Mouse (Mus musculus) urinary bladder, postnatal 25 days (tissue): Measurements from ENCODE around the gene Trim47.

Source experiments
- DNase-seq: peaks from one replicate; pipeline ENCODE4 v3.0.0; 2022; ENCODE audit warnings: low spot score

Gene Trim47

DNA sequence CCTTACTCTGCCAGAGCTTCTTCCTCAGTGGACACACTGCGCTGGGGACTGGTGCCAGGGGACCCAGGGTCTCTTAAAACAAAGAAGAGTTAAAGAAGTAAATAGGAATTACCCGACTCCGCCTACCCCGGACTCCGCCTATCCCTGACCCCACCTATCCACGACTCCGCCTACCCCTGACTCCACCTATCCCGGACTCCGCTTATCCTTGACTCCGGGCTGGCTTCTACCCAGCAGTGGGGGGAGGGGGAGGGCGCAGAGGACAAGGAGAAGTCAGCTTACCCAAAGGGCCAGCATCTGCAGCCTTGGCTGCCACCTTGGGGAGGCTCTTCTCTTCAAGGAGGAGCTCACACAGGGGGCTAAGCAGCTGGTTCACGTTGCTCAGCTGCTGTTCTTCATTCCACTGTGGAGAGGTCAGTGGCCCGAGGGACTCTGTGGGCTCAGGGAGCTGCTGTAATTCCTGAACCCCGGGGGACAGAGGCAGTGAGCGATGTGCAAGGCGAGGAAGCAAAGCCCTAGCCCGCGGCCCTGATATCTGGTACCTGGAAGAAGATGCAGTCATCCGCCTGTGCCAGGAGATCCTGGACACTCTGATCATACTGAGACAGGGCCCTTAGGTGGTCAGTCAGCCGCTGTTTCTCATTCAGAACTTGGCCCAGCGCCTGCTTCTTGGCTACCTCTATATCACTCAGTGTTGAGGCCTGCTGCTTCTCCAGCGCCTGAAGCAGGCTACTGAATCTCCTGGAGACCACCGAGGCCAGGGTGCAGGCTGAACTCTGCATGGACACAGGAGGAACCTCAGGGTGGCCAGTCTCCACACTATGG is at the start of gene Trim47:
Gene Trim47, minus strand, starts transcription at position 55 of the 825 bp plus-strand sequence.
- DNase-seq = peak; percentile 53

DNA sequence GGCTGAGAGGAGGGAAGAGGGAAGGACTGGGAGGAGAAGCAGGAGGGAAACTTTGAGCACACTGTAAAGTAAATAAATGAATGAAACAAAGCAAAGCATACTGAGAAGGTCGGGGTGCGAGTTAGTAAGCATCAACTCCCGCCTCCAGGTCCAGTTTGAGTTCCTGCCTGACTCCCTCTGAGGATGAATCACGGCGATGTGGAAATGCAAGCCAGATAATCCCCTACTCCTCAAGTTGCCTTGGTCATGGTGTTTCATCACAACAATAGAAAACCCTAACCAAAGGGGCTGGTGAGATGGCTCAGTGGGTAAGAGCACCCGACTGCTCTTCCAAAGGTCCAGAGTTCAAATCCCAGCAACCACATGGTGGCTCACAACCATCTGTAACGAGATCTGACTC is 49.0 kb upstream of the Trim47 start:
- DNase-seq = no peak

DNA sequence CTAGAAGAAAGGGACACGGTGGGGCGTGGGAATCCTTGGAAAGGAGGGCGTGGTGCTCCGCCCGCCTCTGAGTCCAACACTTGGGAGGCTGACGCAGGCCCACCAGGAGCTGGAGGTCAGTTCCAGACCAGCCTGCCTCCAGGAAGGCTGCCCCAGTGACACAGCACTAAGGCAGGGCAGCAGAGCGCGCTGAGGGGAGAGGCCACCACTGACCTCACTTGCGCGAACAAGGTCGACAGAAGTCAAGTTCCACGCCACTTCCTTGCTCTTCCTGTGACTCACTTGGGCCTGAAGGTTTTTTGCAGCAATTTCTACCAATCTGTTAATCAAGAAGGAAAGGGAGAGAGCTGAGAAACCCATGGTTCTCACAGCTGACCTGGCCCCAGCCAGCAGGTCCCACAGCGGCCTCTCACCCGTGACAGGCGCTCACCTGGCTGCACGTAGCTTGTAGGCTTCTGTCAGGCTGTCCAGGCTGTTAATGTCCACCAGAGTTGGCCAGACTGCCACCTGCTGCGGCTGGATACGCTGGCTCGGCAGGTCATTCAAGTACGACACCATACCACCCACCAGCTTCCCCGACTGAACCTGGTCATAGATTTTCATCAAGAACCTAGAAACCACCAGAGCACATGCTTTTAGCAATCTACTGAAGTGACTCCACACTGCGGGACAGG is 47.9 kb upstream of the Trim47 start:
- no peak for DNase-seq

DNA sequence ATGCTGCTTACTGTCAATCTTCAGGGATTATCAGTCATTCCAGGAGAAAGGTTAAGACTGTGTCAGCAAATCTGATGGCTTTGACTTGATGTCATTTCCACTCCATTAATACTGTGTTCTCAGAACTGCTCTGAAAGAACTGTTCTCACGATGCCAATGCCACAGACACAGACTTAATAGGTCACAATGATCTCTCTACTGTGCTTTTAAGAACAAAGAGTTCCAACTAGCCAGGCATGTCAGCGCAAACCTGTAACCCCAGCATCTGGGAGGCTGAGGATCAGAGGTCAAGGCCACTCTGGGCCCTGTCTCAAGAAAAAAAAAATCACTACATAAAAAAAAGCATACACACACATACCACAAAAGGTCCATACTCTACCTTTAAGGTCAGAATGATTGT is 44.9 kb upstream of the Trim47 start:
- DNase-seq = no peak

DNA sequence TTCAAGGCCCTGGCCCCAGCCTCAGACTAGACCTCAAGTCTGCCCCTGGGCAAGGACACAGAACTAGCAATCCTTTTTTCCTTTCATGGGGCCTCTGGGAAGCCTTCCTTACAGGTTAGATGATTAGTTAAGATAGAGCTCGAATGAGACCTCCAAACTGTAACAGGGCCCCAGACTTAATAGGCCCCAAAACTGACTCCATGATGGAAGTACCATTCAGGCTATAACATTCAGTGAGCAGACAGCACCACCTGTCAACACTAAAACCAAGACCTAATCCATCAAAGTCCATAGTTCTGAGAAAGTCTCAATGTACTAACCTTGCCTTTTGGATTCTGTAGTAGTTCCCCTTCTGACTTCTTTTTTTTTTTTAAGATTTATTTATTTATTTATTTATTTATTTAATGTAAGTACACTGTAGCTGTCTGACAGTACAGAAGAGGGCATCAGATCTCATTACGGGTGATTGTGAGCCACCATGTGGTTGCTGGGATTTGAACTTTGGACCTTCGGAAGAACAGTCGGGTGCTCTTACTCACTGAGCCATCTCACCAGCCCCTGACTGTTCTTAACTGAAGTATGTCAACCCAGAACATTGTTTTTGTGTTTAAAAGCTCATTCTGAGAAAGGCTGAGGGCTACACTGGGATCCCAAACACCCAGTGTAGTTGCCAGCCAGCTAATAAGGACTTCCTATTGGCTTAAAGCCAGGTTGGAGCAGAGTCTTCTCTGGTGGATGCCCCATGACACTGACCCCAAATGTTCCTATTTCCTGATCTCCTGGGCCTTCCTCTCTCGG is 43.2 kb upstream of the Trim47 start:
- DNase-seq = no peak

DNA sequence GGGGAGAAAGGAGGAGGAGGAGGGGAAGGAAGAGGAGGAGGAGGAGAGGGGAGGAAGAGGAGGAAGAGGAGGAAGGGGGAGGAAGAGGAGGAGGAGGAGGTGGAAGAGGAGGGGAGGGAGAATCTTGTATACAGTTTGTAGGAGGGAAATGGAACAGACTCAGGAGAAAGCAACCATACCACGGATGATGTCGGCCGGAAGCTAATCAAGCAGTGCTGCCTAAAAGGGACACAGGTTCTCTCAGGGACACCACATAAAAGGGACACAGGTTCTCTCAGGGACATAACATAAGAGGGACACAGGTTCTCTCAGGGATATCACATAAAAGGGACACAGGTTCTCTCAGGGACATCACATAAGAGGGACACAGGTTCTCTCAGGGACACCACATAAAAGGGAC is 42.2 kb upstream of the Trim47 start:
- no peak for DNase-seq

DNA sequence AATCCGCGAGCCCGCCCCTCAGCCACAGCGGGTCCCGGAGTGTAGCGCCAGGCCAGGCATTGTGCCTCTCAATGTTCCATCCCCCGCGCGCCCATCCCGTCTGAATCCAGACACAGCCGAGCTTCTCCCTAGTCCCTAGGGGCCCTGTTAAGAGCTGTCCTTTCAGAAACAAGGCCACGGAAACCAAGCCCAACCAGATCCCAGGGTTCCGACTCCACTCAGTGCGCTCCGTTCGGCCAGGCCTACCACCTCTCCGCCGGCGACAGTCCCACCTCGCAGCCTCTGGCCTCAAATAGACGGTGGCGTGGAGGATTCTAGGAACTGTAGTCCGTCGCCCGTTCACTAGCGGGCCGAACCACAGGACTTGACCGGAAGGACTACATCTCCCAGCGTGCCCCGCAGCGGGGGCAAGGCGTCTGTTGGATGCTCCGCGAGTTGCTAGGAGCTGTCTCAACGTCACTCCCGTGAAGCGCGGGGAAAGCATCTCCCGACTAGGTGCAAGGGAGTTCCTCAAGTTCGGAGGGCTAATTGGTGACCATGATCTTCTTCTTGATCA is 41.0 kb upstream of the Trim47 start, which contains the start of gene Fbf1:
Gene Fbf1, minus strand, starts transcription at position 283 of the 556 bp plus-strand sequence.
- peak; percentile 86 for DNase-seq

DNA sequence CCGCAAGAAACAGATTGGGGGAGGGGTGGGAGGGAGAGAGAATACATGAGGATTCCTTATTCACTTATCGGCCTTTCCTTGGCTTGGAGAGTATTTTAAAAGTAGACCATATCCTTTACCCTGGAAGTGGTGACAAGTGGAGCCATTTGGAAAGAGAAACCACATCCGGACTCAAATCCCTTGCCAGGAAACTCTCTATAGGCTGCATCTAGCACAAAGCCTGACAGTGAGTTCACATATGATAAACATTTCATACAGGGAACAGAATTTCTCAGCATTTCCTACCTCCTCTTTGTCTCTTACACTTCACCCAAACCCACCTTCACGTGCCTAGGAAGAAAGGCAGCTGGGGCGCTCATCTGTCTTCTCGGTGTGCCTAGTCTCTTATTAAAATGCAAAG is 40.2 kb upstream of the Trim47 start:
- no peak for DNase-seq

DNA sequence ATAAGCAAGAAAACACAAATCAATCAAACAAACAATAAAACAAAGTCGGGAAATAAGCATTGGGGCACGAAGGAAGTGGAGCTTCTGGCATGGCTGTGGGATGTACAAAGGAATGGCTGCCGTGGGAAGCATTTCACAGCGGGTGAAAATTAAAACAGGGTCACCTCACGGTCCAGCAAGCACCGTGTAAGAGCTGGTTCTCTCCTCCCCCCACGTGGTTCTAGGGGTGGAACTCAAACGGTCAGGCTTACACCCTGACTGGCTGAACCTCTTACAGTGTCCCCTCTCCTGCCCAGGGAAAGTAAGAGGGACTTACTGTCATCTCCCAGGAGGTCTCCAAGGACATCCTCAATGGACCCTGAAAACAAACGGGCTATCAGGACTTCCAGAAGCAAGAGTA is 36.0 kb upstream of the Trim47 start:
- DNase-seq = no peak

DNA sequence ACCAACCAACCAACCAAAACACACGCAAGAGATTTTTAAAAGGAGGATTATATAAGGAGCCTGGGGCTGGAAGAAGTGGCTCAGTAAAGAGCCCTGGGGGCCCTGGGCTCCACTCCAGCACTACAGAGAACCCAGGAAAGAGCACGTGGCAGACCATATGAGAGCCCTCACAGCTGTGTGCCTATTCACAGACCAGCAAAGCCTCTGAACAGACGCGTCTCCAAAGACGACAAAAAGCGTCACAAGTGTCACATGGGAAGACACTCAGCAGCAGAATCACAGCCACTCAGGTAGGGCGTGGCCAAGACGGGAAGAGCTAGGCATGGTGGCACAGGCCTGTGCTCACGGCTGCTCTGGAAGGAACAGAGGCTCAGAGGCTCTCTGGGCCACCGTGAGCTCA is 35.1 kb upstream of the Trim47 start:
- no peak for DNase-seq

DNA sequence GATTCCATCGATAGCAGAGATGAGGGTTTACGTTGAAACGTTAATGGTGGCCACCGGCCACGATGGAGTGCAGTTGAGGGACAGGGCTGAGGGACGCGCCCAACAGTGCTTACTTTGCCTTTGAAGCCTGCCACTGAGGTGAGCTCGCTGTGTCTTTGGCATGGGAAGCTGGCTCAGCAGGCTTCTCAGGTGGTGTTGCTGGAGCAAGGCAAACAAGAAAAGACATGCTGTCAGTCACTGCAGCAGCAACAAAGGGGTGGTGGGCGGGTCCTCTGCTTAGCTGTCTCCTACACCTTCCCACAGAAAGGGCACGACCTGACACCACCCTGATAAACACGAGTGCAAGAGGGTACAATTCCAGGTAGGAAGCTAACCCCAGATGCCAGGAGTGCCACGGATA is 34.3 kb upstream of the Trim47 start:
- peak; percentile 34 for DNase-seq

DNA sequence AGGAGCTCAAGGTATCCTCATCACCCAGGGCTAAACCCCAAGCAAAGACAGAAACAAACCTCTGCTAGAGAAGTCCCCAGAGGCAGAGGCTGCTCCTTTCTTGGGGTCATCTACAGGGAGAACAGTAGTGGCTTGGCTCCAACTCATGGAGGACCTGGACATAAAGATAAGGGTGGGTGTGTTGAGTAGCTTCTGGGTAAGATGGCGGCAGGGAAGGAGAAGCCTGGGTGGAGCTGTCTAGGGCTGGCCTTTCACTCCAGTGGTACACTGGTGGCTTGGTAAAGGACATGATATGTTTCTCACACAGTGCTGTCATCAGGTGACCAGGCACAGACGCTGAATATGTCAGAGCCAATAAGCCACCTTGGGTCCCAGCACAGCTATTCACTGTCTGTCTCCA is 23.9 kb upstream of the Trim47 start:
- no peak for DNase-seq

DNA sequence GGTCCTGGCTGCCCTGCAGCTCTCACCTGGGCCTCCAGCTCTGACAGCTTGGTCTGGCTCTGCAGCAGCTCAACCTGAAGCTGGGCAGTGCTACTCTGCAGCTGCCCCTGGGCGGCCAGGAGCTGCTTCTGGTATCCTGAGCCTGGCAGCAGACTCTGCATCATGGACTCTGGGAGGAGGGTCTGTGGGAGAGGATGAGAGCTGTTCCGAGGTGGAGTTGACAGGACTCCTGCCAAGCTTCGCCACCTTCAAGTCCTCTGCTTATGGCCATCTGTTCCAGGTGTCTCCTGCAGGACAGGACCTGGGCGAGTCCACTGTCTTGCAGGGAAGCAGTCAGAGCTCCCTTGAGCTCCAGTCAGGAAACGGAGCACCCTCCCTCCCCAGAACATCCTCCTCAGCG is 22.3 kb upstream of the Trim47 start:
- no peak for DNase-seq

DNA sequence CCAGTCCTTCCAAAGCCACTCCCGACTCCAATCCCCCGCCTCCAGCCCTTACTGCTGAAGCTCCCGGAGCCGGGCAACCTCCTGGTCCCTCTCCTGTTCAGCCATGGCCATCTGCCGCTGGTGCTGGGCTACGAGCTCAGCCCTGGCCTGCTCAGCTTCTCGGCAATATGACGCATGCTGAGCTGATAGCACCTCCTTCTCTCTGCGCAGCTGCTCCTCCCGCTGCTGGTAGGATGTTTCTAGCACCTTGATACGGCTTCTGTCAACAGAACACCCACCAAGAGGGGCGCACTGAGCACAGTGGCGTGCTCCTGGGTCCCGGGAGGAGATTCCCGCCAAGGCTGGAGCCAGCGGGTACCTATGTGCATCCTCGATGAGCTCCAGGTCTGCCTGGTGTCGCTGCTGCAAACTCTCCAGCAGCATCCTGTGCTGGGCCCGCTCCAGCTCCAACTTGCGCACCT is 21.8 kb upstream of the Trim47 start:
- no peak for DNase-seq

DNA sequence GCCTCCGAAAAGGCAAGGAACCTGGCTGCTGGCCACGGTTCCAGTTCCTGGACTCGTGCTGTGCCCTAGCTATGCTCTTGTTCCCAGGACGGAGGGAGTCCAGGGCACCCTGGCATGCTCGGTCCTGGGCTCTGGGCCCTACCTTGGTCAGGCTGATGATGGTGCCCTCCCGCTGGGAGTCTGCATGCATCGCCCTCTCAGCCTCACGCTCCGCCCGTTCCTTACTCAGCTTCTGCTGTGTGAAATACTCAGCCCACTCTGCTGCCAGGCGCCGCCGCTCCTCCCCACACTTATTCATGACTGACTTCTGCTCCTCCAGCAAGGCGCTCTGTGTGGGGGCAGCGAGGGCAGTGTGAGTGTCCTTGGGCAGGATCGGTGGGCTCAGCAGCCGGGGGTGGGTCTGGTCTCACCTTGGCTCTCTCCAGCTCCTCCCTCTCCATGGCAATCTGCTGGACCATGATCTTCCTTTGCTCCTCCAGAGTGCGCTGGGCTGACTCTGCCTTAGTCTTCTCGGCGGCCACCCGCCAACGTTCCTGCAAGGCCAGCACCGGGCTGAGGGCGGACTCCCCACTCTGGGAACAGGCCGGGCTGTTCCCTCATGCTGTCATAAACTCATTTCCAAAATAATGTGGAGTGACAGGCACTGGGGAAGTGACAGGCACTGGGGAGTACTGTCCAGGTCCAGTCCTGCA is 19.4 kb upstream of the Trim47 start:
- no peak for DNase-seq

DNA sequence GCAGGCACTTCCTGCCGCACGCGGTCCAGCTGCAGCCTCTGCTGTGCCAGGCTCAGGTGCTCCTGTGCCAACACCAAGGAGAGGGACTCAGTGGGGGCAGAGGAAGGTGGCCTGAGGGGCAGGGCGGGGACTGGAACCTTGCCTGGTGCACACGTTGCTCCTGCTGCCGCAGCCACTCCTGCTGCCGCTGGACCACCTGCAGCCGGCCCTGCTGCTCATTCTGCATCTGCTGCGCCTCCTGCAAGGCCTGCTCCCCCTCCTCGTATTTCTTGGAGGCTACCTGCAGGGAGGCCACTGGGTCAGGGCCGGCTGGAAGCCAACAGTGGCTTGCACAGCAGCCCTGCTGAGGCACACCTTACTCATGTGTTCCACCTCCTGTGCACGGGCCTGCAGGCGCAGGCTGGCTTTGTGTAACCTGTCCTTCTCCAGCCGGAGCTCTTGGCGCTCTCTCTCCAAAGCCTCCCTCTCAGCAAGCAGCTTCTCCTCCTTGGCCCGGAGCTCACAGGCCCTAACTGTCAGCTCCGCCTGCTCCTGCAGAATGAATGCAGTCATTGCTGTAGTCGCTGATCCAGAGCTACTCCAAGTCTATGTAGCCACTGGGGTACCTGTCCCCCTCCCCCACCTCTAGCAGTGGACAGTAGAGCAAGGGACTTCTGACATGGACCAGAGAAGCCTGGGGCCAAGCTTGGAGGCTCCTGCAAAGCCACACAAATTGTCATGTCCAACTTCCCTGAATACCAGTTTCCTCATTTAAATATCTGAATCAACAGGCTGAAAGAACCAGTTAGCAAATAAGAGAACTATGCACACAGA is 18.7 kb upstream of the Trim47 start:
- no peak for DNase-seq

DNA sequence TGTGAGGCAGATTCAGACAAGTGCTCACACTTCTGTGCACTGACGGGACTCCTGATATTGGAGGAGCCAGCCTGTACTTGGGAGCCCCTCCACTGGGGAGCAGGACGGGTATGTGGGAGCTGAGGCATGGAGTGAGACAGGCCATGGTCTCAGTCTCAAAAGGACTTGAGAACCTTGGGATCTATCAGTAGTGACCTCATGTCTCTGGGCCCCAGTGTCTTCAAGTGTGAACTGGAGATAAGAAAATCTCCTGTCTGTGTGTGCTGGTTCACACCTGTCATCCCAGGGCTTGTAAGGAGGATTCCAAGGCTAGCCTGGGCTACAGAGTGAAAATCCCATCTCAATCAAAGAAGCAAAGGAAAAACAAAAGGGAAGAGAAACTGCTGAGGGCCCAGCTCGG is 16.5 kb upstream of the Trim47 start:
- DNase-seq = no peak

DNA sequence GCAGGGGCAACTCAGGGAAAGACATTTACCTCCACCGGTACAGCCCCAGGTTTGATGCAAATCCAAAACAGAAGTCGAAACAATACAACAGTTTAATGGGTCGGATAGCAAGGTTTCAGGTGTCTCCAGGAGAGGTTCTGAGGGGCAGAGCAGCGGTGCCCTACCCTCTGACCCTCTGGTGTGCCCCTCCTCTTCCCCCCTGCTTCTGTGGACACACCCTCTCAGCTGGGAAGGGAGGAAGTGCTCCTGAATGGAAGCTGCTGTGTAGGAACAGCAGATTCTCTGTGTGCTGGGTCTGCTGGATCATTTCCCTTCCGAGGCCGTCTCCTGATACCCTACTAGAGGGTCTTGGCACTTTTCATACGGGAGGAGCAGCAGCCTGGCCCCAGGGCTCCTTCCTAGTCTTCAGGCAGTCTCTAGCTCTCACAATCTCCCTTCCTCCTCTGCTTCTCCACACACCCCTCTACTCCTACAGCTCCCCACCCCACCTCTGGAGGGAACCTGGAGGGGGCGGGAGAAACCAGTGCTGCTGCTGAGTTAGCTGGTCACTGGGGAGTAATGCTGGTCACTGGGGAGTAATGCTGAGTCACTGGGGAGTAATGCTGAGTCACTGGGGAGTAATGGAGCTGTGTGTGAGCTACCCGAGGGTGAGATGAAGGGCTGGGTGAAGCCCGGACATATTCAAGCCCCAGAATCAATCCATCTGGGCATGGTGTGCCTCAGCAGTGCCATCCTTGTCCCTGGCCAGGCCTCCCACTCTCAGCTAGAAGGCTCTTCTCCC is 15.4 kb upstream of the Trim47 start:
- DNase-seq = no peak

DNA sequence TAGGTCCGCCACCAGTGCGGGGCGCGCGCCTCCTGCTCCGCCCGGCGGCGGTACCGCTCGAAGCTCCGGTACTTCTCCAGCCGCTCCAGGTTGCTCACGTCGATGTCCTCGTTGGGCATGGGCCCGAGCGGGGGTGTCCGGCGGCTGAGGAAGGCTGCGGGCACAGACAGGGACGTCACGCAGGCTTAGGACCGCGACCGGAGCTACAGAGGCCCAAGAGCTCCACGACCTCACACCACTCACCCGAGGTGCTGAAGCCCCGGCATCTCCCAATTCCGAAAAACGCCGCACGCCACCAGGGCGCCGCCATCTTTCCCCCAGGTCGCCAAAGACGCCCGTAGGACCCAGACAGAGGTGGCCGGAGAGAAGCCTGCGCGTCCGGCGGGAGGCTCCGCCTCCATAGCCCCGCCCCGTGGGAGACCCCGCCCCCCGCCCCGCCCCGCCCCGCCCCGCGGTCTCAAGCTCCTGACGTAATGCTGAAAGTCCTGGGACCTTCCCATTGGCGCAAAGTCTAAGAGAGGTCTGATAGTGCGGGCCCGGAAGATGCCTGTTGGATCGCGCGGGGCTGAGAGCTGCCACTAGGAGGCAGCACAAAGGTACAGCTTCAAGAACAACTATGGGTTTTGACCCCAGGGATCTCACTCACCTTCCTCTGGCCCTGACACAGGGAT is 11.6 kb upstream of the Trim47 start, which contains the start of gene Mrpl38:
Gene Mrpl38, minus strand, starts transcription at position 401 of the 671 bp plus-strand sequence.
- DNase-seq = peak; percentile 78
